Mouse (Mus musculus): ENCODE data around the gene Tram2.

Gene Tram2

DNA sequence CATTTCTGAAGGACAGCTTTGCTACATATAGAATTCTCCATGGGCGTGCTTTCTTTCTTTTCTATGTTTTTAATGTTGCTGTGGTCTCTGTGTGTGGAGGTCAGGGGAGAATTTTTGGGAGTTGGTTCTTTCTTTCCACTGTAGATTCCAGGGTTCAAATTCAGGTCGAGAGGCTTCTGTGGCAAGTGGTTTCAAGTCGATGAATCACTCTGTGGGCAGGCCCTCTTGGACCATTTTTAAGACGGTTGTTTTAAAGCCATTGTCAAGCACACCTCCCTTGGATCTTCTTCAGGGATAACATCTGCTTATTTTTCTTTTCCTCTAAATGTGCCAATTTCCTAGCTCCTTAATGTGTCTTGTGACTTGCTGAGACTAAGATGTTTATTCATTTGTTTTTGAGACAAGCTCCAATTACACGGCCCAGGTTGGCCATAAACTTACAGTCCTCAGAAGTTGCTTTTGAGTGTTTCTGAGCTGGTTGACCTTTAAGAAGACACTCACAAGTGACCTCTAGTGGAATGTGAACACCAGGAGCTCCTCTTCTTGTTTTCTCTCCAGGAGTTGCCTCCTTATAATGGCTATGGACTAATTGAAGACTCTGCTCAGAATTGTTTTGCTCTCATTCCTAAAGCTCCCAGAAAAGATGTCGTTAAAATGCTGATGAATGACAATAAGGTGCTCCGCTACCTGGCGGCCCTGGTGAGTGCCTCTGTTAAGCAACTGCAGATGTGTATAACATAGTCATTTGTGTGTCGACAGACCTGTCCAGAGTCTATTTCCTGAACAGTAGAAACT is 104.5 kb downstream of the Tram2 start:
- 75% methylated on average over 9 of the region's 9 CpGs for WGBS

DNA sequence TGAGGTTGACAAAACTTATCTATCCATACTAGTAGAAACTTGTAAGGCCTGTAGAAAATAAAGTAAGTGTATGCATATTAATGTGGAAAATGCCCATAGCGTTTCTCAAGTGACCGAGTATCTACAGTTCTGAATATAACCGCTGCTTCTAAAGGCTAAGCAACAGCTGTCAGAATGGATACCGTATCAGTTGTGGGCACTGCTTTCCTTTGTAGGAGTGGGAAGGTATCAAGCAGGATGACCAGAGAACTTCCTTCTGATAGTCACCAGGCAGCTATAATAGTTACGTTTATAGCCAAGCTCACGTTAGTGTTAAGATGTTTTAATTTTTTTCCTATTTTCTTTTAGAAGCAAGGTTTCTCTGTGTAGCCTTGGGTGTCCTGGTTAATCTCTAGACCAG is 105.6 kb downstream of the Tram2 start:
- WGBS = 96% methylated on average over 6 of the region's 6 CpGs

DNA sequence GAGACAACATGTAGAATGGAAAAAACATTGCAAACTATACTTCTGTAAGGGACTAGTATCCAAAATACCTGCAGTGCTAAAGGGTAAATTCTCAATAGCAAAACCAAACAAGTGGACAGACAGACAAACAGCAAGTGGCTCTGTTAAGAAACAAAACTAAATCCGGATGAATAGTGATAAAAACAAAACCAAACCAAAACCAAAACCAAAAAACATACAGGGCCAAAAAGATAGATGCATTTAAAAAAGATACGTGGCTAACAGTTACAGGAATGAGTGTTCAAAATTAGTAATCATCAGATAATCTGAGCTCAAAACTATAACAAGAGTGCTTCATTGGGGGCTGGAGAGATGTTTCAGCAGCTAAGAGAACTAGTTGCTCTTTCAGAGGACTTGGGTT is 109.4 kb downstream of the Tram2 start:
- WGBS = 81% methylated on average over 2 of the region's 2 CpGs

DNA sequence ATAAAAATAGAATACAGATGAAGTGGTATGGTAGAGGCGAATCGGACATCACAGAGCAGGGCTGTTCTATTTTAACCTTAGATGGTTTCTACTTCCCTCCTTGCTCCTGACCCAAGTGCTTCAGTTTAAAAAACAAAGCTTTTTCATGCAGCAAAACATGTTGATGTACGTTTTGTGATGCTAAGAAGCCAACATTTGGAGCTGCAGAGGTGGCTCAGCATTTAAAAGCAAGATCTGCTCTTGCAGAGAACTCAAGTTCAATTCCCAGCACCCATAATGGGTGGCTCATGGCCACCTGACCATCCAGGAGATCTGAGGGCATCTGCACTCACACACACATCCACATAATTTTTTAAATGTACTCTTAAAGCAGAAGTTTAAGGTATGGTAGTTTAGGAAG is 124.2 kb downstream of the Tram2 start:
- 79% methylated on average over 3 of the region's 3 CpGs for WGBS

DNA sequence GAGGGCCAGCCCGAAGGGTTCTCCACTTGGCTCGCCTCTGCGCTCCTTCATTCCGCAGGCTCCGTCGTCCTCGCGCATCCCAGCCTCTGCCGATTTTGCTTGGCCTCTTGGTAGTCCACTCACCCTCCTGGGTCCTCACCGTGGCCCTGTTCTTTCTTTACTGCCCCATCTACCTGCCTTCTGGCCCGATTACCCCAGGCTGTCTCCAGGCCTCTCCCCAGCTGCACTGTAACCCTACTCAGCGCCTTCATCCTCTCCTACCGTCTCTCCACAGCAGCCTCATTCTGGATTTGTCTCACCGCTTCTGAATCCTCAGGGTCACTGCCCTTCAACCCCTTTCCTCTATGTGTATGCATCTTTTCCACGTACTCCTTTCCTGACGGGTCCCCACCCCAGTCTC is 127.2 kb downstream of the Tram2 start:
- 5% methylated on average over 16 of the region's 16 CpGs for WGBS

DNA sequence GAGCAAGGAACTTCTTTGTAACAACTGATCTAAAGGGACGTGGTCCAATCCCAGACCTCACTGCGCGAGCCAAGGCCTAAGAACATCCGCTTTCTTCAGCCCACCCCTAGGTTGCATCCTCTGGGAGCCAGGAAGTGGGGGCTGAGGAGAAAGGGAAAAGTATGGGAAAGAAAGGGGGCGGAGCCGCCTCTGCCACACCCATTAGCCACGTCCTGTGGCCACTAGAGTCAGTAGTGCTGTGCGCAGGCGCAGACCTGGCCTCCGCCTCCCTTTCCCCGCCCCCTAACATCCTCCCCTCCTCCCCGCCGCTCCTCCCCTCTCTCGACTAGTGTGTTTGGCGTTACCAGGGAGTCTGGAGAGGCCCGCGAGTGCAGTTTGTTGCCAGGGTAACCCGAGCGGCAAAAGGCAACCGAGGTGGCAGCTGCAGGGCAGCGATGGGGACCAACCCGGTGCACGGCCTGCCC is 127.7 kb downstream of the Tram2 start, which contains the start of gene Efhc1:
TSS of gene Efhc1 (plus strand) at position 327 of the 464 bp plus-strand sequence.
- WGBS = 0% methylated on average over 23 of the region's 23 CpGs

Measured in cerebral cortex, adult 2 months (tissue).